Mouse (Mus musculus) right cerebral cortex, postnatal 25 days (tissue): ENCODE data around the gene Ppp1r9a.

Source experiments
- DNase-seq: peaks from one replicate; pipeline ENCODE4 v3.0.0; 2022

Ppp1r9a gene

DNA sequence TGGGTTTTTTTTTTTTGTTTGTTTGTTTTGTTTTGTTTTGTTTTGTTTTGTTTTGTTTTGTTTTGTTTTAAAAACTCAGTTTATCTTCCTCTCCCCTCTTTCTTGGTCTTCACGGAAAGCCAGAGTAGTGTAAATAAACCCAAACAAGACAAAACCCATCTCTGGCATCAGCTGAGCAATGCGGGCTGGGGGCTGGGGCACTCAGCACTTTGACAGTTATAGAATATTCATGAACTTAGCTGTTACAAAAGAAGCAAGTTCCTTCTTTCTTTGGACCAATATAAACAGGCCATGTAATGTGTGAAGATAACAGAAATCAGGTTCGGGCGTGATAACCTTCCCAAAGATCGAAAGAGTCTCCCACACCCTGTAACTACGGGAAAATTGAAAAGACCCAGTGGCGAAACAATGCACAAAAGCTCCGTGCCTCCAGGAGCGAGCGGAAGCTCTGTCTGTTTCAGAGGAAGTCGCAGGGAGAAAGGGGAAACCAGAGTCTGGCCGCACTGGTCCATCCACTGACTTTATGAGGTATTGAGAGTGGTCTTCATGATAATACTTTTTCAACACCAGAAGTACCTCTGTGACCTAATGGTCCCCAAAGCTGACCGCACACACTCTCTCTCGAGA lies 264.4 kb downstream of the Ppp1r9a start:
- DNase-seq = no peak

DNA sequence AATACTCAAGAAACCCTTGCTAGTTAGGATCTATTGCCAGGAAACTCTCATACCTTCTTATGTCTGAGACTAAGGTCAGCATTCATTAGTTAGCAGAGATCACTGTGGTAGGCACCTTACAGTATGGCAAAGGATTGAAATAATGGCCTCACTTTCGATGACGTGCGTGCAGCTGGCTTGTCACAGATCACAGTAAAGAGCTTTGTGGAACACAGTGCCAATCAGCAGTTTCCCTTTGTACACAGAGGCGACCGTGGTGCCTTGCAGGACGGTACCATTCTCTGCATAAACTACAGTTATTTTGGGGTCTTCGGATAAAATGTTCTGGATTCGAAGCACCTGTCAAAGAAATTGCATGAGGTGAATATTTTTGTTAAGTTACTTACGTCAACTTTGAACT lies 265.4 kb downstream of the Ppp1r9a start:
- no peak for DNase-seq

DNA sequence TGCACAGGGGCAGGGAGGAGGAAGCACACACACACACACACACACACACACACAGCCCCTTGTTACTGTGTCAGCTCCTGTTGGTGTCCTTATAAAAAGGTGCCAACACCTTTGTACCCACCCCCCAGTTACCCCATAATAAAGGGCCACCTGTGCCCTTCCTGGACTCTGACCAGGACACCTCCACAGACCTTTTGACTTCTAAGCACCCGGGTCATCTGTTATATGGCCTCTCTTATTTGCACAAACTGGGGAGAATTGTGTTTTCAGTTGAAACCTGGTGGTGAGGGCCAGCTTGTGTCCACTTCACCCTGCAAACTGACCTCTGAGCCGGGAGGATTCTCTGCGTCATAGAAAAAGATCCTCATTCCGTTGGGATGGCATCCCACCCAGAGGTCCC lies 268.7 kb downstream of the Ppp1r9a start:
- DNase-seq = no peak

DNA sequence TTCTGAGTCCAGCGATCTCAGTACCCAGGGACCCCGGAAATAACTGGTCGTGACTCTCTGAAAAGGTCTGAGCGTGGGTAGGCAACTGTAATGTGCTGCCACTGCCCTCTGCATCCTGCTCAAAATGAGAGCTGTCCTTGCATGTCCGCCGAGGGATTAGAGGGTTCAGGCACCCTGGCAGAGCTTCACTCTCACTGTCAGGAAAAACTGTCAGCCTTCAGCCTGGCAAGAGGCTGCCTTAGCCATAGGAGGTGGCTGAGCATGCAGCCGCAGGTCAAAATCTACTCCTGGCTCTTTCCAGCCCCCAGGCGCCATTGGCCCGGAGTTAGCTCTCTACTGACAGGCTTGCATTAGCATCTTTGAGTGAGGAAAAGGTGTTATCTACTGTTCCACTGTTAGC lies 269.9 kb downstream of the Ppp1r9a start:
- DNase-seq = no peak

DNA sequence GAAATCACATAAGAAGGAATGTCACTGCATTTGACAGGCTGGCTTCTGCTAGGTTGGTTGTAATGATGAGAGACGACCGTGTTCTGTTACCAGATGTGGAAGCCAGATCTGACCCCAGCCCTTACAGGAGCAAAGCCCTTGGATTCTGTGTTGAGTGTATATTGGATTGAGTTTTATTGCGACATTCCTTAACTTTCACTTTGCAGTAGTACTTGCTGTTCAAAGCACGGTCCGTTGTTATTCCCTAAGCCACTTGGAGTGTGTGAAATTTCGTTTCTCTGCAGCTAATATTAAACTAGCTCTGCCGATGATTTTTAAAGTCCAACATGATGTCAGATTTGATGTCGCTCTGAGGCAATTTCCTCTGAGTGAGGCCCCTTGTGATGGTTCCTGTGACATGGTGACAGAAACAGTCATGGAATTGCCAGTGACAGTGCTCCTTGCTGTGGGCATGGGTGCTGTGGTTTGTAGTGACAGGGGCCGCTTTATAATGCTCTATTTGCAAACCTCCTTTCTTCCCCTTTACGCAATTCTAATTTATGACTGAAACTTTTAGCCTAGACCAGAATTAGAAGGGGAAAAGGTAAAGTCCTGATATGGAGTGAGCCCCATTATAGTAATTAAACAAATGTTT lies 271.6 kb downstream of the Ppp1r9a start:
- DNase-seq = no peak

DNA sequence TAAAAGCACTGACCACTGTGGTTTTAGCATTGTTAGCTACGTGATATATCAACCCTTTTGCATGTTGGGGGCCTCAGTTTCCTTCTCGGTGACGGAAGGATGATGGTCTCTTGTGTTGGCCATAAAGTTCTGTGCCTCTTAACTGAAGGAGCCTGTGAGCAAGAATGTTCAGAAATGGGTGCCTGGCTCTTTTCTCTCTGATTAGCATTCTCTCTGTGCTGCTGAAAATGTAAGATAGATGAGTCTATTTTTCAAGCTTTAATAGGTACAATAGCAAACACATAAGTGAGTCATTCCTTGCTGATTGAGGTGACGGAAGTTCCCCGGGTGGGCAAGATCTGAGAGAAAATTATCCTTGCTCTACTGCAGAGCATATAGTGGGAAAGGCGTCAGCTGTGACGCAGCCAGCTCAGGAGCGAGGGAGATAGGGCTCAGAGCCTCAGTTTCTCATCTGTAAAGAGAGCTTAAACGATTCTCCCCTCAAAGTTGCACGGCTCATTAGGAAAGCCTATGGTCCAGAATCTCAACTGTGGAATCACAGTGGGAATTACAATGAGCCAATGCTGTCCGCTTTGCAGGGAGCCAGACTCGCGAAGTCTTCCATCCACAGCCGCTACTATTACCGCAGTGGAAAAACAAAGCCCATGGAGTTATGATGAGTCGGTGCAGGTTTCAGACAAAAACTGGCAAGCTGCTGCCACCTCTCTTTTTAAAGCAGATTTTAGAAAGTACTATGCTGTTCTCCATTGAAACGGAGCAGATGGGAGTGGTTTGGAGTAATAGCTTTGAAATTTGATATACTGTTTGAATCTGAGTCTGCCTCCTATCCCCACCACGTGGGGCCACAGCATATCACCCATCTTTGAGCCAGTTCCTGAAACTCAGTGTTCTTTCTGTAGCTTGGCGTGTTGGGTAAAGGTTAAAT lies 275.5 kb downstream of the Ppp1r9a start:
- DNase-seq = peak; percentile 7

DNA sequence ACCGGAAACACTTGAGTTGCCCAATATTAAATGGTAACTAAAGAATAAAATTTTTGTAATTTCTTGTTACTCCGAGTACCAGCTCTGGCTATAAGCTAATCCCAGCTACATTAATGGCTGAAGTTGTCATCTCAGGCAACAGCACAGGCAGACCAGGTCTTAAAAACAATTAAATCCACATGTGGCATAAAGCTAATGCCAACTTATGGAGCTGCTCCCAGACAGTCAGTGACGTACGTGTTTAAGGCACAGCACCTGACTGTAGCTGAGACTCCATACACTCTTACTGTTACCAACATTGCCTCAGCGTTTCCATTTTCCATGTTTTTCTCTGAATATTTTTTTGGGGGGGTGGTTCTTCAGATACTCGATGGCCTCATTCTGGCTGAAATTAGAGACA lies 276.5 kb downstream of the Ppp1r9a start:
- DNase-seq = no peak

DNA sequence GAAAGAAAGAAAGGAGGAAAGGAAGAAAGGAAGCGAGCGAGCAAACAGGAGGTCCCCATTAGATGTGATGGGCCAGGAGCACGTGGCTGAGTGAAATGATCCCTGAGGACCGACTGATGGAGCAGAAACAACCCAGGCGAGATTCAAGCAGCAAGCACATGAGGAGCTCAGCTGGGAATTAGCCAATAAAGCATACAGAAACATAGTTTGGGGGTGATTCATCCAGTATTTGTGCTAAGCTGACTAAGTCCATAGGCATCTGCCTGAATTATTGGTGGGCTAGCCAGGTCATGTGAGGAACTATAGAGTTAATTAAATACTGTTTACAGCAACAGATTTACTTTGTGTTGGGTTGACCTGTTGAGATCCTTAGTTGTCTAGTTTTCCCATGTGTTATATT lies 277.9 kb downstream of the Ppp1r9a start:
- DNase-seq = no peak

DNA sequence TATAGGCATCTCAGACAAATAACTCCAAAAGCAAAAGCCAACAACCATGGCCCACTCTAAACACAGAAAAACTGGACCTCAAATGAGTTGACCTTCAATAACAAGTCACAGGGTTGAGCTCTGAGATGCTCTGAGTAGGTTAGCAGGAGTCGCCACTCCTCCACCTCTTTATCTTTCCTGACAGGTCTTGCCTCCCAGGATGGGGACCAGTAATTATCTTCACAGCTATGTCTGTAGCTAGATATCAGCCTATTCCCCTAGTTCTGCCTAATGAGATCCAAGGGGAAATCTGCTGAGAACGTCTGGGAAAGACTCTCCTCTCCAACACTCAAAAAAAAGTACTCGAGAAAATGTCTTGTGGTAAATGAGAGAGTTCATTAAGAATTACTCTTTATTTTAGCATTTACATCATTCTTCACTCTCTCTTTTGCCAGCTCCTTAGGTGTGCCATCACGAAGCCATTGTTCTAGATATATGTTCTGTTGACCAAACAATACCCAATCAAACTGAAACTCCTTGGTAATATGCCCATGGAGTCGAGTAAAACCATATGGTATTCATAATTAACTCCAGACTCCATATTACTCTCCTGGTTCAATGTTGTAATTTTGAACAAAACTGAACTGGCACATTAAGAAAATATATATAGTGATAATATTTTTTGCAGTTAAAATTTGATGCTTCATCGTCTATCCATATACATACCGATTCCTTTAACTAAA lies 283.7 kb downstream of the Ppp1r9a start:
- no peak for DNase-seq

DNA sequence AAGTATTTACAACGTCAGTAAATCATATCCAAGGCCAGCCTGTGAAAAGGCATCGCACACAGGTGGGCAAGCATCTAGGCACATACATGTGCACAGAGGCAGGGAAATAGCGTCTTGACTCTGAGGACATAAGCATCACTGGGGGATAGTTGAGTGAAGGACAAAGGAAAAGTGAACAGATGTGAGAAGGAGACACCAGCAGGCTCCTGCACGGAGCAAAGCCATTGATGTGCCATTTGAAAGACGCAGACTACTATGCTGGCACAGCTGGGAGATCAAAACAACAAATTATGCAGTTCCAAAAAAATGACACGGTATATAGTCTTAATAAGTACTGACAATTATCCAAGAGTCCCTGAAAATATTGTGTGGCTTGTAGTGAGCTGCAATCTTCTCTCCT lies 284.9 kb downstream of the Ppp1r9a start:
- no peak for DNase-seq

DNA sequence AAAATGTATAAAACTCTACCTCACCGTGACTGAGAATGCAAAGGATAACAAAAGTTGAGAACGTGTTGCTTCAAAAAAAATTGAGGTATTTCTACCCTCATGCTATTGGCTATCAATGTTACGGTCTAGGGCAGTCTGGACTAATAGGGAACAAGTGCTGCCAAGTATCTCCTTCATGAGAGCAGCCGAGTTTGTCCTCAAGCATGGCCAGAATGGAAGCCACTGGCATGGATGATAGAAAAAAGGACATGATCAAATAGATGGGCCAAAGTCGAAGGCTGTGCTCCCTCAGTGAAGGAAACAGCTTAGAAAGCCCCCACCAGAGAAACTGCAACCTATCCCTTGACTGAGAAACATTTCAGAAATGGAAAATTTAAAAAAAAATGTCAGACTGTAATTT lies 285.3 kb downstream of the Ppp1r9a start:
- no peak for DNase-seq

DNA sequence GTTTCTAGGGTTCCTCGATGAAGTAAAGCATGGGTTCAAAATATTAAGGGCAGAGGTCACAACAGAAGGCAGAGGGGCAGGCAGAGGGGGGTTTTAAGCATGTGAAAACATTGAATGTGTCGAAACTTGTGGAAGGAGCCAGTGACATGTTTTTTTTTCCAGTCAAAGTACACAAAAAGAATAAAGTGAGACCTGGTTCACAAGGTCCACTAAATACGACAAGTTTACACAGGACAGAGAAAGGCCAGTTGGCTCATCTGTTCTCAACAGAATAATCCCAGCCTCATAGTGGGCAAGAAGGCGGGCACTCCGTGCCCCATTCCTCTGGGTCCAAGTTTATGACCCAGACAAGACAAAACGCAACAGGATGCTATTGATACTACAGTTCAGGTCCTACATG lies 286.2 kb downstream of the Ppp1r9a start:
- DNase-seq = no peak

DNA sequence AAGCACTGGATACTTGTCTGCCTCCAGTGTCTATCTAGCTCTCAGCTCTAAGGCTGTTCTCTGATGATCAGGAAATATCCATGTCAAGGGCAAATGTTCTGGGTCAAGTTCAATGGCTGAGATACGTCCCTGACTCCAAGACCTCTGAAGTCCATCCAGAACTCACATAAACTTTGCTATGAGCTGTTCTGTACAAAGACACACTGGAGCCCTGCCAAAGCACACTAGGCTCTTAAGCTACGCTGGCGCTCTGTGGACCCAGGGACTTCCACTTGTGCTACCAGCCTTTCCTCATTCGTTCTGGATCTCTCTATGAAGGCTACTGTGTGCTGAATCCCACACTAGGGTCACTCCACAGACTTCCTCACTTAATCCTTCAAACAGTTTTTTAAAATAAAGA lies 286.8 kb downstream of the Ppp1r9a start:
- DNase-seq = no peak

DNA sequence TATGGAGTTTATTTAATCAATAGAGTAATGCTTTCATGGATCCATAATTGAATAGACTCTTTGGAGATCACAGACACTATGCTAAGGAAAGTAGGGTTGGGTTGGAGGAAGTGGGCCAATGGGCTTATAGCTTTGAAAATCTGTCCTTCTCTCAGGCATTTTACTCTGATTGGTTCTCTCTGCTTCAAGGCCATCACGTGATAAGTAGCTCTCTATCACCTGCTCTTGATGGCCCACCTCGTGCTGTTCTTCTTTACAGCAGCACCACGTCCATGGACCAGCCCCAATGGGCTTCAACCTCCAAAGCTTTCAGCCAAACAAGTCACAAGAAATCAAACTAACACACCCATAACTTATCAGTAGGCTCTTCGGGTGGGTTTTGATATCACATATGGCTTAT lies 288.0 kb downstream of the Ppp1r9a start:
- DNase-seq = no peak

DNA sequence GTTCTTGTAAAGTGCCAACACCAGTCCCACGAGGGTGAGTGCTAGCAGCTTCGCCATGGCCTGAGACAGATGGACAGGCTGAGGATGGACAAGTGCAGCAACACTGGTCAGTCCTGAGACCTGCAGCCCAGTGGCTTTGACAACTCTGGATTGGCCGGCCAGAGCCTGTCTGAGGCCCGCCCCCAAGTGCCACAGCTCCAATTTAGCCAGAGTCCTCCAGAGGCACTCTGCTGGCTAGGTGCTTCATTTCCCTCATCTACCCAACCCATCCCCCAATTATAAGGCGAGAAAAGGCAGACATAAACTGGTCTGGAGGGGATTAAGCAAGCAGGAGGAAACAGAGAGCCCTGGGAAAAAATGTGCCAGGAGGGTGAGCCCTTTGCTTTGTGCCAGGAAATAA lies 291.0 kb downstream of the Ppp1r9a start, which contains the start of gene Pon1:
Gene Pon1, minus strand, starts transcription at position 254 of the 400 bp plus-strand sequence.
- no peak for DNase-seq

DNA sequence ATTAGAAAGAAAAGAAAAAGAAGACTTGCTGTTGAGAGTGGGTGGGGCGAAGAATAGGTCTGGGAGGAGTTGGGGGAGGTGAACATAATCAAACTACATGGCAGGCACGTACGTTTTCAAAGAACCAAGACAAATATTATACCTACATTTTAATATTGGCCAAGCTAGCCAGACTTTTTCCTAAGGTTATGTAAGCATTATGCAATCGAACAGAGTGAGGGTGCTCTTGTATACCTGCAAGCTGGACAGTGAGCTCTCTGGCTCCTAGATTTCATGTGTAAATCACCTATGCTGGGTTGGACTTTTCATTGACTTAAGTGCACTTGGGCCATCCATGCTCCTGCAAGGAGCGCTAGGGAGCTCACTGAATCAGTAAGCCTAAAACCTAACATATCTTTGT lies 295.9 kb downstream of the Ppp1r9a start:
- no peak for DNase-seq

DNA sequence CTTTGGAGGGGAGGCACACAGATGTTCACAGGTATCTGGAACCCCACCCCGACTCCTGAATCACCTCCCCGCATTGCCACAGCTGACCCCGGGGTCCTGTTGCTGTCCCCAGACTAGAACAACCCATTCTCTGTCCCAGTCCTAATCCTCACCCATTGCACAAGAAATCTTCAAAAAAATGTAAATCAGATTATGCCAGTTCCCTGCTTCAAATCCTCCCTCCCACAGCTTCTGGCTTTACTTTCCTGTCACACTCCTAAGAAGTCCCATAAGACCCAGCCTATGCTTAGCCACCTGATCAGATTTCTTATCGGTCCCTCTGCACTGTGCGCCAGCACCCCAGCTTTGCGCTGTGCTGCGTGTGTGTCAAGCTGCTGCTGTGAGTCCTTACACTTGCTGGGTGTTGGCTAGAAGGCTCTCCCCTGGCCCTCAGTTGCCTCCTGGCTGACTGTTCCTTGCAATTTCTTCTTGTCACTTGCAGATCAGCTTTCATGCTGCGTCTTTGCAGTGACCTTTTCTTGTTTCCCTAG lies 296.7 kb downstream of the Ppp1r9a start:
- no peak for DNase-seq

DNA sequence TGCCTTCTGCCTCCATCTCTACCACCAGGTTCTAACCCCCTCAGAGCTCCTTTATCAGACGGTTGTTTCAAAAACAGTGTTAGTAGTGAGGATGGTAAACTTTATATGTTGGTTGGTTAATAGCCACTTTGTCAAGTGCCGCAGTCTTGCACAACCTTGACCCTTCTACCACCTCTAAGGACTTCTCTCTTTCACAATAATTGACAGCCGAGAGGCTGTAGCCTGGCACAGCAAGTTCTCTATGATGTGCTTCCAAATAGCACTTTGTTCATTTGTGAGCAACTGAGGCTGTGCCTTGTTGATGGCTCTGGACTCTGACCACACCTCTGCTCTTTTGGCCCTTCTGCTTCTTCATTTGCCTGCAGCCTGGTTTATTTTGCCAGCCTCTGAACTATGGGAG lies 297.2 kb downstream of the Ppp1r9a start:
- DNase-seq = no peak

DNA sequence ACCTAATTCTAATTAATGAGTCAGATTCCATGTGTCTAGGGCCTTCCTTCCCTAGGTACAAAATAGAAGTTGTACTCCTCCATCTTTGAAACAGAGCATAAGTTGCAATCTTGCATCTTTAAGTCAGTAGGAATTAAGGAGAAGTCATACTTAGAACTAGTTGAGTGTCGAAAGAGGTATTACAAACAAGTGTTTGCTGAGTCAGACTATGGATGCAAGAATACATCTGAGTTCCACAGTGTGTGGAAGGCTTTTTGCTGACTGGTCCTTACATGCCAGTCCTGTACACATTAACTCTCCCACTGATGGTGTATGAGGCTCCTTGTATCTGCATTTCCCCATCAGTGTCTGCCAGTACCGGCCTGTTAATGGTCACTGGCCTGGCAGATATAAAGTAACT lies 305.1 kb downstream of the Ppp1r9a start:
- DNase-seq = no peak
